Mouse (Mus musculus) layer of hippocampus, adult 11-12 months (tissue): ENCODE results near the gene Dapk1.

Experiments
- DNase-seq: peaks from one replicate; pipeline ENCODE4 v3.0.0; 2022; ENCODE audit warnings: low spot score

The Dapk1 gene

DNA sequence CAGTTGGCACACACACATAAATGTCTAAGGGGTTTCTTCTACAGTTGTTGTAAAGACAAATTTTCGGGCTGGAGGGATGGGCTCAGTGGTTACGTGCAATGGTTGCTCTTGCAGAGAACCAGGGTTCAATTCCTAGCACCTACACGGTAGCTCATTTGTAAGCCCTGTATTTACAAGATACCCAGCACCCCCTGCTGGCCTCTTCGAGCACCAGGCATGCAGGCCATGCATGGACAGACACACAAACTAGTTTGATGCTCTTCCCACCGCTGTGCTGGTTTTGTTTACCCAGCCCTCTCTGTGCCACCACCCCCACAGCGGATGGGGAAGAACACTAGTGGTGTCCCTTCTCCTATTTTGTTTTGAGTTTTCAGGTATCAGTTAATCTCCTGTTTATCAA, 138.5 kb downstream of the Dapk1 start:
- DNase-seq = no peak

DNA sequence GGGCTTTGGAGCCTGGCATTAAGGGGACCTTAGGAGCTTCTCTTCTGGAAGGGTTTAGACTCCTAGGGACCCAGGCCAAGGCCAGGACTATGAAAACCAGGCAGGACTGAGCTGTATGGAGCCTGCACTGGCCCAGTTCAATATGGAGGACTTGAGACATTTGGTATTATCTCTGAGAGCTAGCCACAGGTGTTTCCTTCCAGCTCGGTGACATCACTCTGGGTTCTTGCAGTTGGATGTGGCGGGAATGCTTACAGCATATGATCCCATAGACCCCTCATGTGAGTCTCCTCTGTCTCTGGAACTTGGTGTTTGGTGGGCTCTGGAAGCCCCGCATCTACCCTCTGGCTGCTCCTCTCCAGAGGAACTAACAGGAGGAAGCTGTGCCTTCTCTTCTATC, 140.9 kb downstream of the Dapk1 start:
- DNase-seq = no peak

DNA sequence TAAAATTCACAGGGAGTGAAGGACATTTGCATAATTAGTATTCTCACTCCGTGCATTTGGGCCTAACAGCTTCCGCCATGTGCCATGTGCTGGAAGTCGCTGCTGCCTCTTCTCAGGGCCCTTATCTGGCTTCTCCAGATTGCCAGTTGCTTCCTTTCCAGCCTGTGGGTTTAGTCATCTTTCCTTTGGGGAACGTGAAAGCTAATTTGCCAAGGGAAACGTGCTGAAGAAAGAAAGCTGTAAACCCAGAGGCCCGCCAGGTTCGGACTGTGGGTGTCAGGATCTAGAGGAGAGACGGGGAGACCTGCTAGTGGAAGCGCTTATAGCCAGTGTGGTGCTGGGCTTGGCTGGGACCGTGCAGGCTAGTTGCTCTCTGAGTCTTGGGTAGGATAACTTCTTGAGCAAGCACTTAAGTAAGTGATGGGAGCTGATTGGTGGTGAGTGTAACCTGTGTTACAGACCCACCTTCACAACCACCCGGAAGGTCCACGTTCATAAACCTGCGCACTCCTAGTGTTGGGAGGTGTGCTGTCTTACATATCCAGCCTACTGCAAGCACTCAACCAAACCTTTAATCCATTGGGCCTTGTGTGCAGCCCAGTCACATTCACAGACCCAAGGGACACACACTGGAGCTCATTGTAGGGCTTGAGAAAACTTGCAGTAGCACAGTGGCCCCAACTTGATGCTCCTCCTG, 141.8 kb downstream of the Dapk1 start:
- DNase-seq = no peak

- DNase-seq = peak; percentile 85
Observed at GRCm38 (mm10) chr13:60744078-60744460, 142.3 kb downstream of the Dapk1 start.

DNA sequence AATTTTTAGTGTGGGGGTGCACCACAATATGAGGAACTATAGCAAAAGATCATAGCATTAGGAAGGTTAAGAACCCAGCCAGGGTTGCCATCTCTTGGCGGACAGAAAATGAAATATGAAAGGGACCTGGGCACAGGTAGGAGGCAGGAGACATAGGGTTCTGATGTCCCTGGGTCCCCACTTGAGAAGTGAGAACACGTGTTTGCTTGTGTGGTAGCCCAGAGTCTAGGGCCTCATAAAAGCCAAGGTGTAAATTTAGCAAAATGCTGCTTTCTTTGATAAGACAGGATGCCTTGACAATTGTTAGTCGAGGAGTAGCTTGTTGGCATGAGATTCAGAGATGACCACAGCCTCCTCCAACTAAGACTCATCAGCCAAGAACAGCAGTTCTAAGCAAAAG, 143.0 kb downstream of the Dapk1 start:
- no peak for DNase-seq

DNA sequence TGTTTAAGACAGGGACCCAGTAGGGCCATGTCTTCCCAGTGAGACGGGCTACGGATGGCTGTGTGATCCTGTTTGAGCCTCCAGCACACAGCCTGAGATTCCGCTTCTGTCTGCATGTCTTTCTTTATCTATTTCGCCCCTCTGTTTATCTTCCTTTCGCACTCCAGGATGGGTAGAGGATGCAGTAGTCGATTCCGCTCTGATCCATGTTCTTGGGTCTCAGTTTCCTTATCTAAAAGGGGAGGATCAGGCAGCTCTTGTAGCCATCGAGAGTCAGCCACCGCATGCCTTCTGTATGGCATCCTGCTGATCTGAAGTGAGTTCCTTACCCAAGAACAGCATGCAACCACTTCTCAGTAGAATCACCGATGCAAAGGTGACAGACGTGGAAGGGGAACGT, 143.6 kb downstream of the Dapk1 start:
- DNase-seq = no peak

DNA sequence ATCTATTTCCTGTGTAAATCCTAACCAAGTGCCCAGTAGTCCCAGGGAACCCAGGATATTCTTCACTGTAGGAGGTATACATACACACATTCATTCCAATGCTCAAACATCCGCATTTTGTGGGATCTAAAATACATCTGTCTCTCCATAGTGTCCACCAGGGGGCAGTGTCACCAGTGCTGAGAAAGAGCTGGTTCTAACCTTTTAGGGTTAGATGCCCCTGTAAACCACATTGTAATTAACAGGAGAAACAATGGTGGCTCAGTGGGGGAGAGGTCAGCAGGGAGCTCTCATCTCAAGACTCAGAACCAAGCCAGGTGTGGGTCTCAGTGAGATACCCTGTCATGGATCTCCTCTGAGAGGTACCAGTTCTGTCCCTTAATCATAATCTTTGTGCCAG, 144.5 kb downstream of the Dapk1 start:
- no peak for DNase-seq

GRCm38 (mm10) chr13:60747201-60747600, 145.5 kb downstream of the Dapk1 start:
- DNase-seq = no peak

GRCm38 (mm10) chr13:60748556-60748955, 146.8 kb downstream of the Dapk1 start:
- no peak for DNase-seq

DNA sequence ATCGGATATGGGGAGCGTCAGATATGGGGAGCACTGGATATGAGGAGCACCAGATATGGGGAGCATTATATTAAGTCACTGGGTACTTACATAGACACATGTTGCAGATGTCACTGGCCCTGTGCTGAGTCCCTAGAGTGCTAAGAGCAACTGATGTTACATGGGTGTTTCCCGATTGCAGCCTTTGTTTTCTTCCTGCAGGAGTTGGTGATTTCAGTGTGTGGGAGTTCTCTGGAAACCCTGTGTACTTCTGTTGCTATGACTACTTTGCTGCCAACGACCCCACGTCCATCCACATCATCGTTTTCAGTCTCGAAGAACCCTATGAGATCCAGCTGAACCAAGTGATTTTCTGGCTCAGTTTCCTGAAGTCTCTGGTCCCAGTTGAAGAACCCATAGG, 149.2 kb downstream of the Dapk1 start:
- no peak for DNase-seq

DNA sequence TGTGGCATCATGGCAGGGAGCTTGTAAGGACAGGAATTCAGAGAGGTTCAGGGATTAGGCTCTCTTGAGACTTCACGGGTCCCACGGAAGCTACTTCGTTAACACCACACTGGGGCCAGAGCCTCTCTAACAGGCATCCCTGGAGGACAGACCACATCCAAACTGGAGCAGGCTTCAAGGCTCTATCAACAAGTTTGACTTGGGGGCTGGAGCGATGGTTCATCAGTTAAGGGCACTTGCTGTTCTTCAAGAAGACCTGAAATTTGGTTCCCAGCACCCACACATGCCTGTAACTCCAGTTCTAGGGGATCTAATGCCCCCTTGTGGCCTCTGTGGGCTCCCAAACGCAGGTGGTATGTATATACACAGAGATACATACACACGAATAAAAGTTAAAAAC, 151.5 kb downstream of the Dapk1 start:
- no peak for DNase-seq

DNA sequence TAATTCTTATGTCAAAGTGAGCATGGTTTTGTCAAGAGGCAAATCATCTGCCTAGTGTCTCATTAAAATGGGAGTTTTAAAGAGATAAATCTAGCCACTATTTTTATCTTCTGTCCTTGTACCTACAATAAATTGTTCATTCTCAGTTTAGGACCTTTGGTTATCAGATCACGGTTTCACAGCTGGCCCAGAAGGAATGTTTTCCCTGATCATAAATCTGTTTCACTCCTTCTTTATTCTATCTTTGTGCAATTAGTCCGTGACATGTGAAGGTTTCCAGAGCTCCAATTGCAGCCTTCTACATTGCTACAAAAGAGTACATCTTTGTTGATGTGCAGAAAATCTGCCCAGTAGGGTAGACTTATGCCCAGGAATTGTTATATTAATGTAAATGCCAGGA, 153.5 kb downstream of the Dapk1 start:
- DNase-seq = no peak

DNA sequence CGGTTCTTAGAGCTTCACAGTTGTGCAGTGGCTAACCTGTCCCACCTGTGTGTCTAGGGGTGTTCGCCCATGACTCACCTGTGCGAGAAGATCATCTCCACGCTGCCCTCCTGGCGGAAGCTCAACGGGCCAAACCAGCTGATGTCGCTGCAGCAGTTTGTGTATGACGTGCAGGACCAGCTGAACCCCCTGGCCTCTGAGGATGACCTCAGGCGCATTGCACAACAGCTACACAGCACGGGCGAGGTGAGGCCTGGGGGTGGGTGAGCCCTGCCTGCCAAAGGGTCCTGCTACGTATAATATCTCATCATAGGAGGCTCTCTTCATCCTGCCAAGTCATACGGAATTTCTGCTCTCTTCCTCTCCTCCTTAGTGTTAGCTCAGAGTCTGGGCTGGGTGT, 155.5 kb downstream of the Dapk1 start:
- DNase-seq = no peak

DNA sequence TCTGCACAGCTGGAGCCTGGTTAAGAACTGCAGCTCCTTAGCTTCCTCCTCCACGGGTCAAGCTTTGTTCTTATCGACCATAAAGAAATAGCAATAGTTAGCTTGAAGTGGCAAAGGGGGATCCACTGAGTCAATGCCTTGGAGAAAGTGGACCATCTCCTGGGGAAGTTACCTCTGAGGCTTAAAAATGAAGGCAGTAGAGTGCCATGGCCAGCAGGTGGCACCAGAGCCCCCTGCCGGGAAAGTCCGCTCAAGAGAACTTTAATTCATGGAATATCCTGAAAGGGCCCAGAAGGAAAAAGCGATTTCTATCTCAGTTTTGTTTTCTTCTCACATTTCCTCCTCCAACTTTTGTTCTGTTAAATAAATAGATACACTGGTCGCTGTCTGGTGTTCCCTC, 157.4 kb downstream of the Dapk1 start:
- no peak for DNase-seq

GRCm38 (mm10) chr13:60760392-60760791, 158.6 kb downstream of the Dapk1 start:
- DNase-seq = no peak

DNA sequence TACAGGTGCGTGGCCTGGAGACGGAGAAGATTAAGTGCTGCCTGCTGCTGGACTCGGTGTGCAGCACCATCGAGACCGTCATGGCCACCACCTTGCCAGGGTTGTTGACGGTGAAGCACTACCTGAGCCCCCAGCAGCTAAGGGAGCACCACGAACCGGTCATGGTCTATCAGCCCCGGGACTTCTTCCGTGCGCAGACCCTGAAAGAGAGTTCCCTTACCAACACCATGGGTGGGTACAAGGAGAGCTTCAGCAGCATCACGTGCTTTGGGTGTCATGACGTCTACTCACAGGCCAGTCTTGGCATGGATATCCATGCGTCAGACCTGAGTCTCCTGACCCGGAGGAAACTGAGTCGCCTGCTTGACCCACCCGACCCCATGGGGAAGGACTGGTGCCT, 159.4 kb downstream of the Dapk1 start:
- DNase-seq = no peak

- no peak for DNase-seq
Observed at GRCm38 (mm10) chr13:60780534-60780933, 178.8 kb downstream of the Dapk1 start.

- DNase-seq = no peak
Observed at GRCm38 (mm10) chr13:60783301-60783700, 181.6 kb downstream of the Dapk1 start.

DNA sequence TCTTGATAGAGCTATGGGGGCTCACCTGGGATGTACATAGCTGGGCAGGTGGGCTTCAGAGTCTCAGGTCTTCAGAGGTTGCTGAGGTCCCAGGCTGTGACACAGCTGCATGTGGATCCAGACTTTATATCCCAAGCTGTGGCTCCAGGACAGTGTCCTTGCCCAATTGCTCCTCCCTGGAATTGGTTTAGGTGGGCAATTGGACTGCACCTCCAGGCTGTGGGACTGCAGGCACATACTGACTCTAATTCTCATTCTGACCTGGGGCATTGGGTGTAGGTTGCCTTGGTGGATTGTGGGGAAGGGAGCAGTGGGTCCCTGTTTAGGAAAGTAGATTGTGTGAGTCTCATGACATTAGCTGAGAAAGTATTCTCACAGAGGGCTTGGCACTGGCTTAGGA, 184.5 kb downstream of the Dapk1 start, which contains the start of gene BC051665:
TSS of gene BC051665 (minus strand) at position 101 of the 400 bp plus-strand sequence.
- no peak for DNase-seq

DNA sequence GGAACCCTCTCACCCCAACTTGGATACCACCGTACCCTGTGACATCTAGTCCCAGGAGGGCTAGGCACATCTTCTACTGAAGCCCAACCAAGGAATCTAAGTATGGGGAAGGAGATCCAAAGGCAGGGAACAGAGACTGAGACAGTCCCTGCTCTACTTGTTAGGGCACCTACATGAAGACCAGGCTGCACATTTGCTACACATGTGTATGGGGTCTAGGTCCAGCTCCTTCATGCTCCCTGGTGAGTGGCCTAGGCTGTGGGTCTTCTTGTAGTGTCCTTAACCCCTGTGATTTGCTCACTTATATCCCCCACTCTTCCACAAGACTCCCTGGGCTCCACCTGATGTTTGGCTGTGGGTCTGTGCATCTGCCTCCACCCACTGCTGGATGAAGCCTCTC, 187.7 kb downstream of the Dapk1 start:
- DNase-seq = no peak

- no peak for DNase-seq
Observed at GRCm38 (mm10) chr13:60802749-60803148, 201.0 kb downstream of the Dapk1 start, which contains the start of gene Ctsll3. Gene Ctsll3, minus strand, starts transcription at chr13:60802849.

GRCm38 (mm10) chr13:60809690-60810089, 207.9 kb downstream of the Dapk1 start:
- DNase-seq = no peak

GRCm38 (mm10) chr13:60812768-60813167, 211.0 kb downstream of the Dapk1 start:
- DNase-seq = no peak
